Mouse (Mus musculus) central nervous system, embryonic 14 days (tissue): Measurements from ENCODE around the gene Cep152. TPM values are rescaled to one million over a fixed set of nuclear protein-coding genes. Genes with fewer than 3 reads are reported as not detected.

Source experiments
- polyA plus RNA-seq: library from polyadenylated mRNA; depleted of rRNA; stranded (reverse); fragments of >200 nt; gene quantifications from 2 replicates; pipeline ENCODE4 v1.2.3, GENCODE M21; 2012; rRNA removed

Gene Cep152
- 5.4 and 6.1 TPM in 2 replicates for polyA plus RNA-seq

DNA sequence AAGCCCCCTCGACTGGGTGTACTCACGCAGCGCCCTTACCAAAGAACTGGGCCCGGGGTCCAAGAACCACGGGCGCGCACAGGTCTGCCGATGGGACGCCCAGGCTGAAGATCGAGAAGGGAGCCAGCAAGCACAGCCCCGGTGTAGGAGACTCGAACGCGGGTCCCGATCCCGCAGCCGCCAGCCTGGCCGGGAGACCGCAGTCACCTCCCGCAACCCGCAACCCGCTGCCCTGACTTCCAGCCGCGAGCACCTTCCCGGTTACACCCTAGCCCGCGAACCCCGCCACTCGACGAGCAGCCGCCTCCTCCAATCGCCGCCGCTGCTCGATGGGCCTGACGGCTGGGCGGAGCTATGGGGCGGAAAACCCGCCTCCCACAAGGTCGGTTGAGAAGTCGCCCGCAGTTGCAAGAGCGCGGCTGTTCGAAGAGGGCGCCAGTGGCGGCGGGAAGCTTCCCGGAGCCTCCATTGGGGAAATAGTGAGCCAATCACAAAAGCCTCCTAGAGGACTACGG, at the start of gene Cep152:
TSS of gene Cep152 (minus strand) at position 277 of the 515 bp plus-strand sequence.

GRCm38 (mm10) chr2:125672957-125673631, 48.2 kb upstream of the Cep152 start, which contains the start of gene Eid1:
Gene Eid1, plus strand, starts transcription at chr2:125673095.

Other genes starting within 250 kb of the Cep152 start
- 0.04 and 0.09 TPM in 2 replicates for gene Gm9913, start 120.0 kb downstream of the Cep152 start, polyA plus RNA-seq
- 5.9 and 13.8 TPM in 2 replicates for gene Fbn1, start 117.1 kb downstream of the Cep152 start, polyA plus RNA-seq
- 280 and 282 TPM in 2 replicates for gene Eid1, start 48.0 kb upstream of the Cep152 start, polyA plus RNA-seq
- gene Shc4, start 99.0 kb upstream of the Cep152 start, polyA plus RNA-seq, result 1.6 and 2.7 TPM in 2 replicates
- gene Secisbp2l, start 157.8 kb upstream of the Cep152 start, polyA plus RNA-seq, result 19.2 and 19.5 TPM in 2 replicates
- gene Galk2, start 234.0 kb upstream of the Cep152 start, polyA plus RNA-seq, result 23.0 and 23.3 TPM in 2 replicates
- gene Cops2, start 234.0 kb upstream of the Cep152 start, polyA plus RNA-seq, result 62.9 and 69.5 TPM in 2 replicates